Mouse (Mus musculus): ENCODE results near the gene Soat1.

- TF ChIP-seq CTCF (IDR thresholded peaks at IDR 0.05; ENCODE audit: low read depth) (no peak), EP300 (IDR thresholded peaks at IDR 0.05; ENCODE audit: low read depth) (no peak)
Measured at GRCm38 (mm10) chr1:156449089-156449488, 25.0 kb downstream of the Soat1 start.

Measured in liver, postnatal 0 days (tissue).